Mouse (Mus musculus): ENCODE results near the gene Limch1.

The Limch1 gene

GRCm38 (mm10) chr5:67100564-67101394 lies 355.2 kb downstream of the Limch1 start:
- DNase-seq (ENCODE audit: low spot score in 2 of 2) = no peak

DNA sequence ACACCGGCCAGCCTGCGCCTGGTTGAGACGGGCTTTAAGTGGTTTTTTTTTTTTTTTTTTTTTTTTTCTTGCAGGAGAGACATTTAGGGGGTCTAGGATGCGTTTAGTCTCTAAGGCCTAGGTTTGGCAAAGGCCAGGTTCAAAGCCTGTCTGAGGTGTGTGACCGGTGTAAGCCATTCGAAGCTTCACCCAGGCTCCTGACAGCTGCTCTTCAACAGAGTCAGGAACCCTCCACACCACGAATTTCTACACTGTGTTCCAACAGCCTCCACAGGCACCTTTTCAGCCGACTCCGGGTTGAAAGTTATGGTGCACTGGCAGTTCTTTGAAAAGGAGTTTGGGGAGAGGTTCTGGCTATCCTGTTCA lies 355.8 kb downstream of the Limch1 start:
- no peak for DNase-seq (ENCODE audit: low spot score in 2 of 2)

DNA sequence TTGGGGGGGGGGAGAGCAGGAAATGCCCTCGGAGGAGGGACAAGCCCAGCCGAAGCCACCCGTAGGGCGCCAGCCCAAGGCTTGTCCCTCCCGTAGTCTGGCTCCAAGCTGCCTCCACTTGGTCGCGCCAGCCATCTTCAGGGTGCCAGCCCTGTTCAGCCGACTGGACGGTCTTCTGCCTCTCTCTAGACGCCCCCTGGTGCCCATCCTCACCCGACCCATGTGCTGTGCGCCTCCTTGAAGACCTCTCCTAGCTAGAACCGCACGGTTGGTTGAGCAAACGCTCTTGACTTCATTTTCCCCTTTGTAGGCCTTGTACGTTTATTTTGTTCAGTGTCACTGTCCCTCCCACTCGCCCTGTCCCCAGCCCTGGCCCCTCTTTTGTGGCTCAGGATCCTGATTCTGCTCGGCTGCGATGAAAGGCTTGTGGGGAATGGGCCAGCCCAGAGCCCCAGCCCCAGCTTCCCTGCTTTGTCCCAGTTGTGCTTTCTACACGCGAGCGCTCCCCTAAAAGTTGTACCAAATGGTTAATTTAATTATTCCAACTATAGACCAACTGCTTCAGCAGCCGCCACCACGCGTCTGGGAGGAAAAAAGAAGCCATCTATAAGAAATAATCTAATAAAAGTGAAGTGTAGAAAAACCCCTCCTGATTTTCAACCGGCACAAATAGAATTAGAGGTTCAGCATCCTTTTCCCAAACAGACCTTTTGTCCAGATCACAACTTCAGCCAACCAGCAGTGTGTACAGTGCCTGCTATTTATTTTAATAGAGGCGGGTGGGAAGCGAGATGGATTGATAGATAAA lies 356.4 kb downstream of the Limch1 start:
- DNase-seq (ENCODE audit: low spot score in 2 of 2) = no peak

DNA sequence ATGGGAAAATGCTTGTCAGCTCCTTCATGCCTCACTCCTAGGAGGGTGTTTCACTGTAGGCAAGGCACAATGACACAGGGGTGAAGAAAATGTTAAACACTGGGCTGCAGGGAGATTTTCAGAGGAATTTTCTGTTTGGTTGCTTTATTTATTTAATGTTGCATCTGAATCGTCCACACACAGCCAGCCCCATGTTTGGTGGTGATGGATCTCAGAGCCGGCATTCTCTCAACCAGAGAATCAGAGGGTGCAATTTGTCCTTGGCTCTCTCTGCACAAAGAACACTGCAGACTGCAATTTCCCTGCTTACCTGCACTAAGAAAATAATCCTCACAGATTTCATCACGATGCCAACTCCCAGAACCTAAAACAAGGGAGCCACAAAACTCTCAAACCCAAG lies 357.4 kb downstream of the Limch1 start:
- DNase-seq (ENCODE audit: low spot score in 2 of 2) = no peak

DNA sequence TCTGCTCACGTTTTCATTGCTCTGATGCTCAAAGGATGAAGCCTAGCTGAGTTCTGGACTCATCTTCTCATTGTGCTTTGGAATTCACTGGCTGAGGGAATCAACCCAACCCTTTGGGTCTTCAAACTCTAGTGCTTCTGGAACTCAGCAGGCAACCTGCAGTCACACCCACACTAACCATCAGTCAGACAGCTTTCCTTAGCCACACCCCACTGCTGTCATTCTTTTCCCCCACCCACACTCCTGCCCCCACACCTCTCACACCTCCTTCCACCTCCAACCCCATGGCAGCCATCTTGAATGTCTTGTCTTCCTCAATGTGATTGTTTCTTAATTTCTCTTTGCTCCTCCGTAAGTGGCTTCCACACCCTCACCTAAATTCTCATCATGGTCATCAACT lies 360.6 kb downstream of the Limch1 start:
- no peak for DNase-seq (ENCODE audit: low spot score in 2 of 2)

Data from right cerebral cortex, postnatal 36 days (tissue).